Mouse (Mus musculus) cerebellum, adult 9-11 months (tissue): ENCODE data around the gene Gpd2.

Experiments used
- DNase-seq: peaks from one replicate; pipeline ENCODE4 v3.0.0; 2022

Gene Gpd2

DNA sequence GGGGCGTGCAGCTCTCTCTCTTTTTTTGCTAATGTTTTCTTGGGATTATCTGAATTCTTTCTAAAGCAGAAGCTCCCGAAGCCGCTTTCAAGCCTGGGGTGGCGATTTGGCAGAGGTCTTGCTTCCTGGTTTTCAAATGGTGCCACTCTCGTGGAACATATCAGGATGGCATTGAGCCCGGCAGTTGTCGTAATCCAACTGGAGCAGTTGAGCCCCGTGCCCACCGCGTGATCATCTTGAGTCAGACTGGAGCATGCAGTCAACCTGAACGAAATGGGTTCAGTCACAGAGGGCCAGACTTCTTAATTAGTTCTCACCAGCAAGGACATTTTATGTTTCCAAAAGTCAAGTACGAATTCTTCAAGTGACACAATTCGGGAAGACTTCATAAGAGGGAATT is 158.6 kb downstream of the Gpd2 start:
- no peak for DNase-seq

DNA sequence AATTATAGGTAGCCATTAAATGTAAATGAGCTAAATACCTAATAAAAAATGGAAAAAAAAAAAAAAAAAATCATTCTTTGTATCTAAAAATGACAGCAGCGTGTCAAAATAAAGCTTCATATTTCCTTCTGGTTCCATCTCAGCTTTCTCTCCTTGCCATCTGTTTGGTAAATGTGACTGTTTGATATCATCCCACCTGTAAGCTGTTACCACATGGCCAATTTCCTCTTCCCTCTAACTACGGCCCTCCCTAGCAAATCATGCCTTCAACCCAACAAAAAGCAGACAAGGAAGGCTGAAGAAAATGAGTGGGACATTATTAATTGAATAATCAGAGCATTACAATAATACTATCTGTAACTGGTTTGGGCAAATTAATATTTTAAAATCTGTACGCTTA is 160.3 kb downstream of the Gpd2 start:
- no peak for DNase-seq

DNA sequence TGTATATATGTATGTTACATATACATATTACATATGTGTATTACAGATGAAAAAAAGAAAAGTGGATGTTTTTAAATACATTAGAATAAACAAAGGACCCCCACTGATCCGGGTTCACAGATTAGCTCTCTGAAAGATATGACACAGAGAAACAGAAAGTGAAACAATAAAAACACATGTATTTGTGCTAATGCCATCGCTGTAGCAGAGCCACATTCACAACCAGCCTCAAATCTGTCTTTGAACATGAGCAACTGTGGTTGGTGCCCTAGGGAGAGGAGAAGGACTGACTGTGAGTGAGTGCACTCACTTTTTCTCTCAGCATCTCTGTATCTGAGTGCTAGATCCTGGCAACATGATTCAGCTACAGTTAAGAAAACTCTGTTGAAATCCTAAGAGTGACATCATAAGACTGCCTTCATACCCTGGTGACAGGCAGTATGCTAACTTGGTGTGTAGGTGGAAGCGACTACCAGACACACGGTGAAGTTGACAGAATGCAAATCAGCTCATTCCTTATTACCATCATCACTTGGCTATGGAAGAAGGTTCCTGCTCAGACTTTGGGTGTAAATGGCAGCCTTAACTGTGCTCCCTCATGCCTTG is 170.1 kb downstream of the Gpd2 start:
- no peak for DNase-seq

DNA sequence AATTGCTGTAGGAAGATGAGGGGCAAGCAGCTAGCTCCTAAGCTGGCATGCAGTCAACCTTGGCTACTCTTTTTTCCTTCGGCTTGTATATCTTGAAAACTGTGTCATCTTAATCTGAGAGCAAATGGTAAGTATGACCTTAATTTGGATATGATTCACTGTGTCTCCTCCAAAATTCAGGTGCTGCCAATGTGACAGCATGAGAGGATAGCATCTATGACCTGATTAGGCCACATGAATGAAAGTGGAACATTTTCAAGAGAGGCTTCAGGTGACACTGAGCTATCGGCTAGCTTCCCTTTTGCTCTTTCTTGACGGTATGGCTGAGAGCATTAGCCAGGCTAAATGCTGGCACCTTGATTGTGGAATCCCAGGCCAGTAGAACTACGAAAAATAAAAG is 171.0 kb downstream of the Gpd2 start:
- DNase-seq = peak; percentile 48

DNA sequence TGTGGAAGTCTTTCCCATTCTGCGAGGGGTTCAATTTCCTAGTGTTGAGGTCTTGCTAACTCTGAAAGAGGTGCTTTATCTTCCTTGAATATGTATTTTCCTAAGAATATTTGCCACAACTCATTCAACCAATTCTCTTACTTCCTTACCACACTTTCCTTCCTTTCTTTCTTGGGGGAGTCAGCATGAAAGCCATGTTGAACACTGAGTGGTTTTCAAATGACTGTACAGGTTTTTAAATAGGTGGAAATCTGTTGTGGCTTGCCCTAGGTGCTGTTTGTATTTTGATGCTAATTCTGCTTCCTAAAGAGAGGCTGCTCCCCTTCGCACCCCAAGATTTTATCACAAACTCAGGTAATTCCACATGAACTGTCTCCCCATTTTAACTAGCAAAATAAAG is 174.1 kb downstream of the Gpd2 start:
- no peak for DNase-seq

DNA sequence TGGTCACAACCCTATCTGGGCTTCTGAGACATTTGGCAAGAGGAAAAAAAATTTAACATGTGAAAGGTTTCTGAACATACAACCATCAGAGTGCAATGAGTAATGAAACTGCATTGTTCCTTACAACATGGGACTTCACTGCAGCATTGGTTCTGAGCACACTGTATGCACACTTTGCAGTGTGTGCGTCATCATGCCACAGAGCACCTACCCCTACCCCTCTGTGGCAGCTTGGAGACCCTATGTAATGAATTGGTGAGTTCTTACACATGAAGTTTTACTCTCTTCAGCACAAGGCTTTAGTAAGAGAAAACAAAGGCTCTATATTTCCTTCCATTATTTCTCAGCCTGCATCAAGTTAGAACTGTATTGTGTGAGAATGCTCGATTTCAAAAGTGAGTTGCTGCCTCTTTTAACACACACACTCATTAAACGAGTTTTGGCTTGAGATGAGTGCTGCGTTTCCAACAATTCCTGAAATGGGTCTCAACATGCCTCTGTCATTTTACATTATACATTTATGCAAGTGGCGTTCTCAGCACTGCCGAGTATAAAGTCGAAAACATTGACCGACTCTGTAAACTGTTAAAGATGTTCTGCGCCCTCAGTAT is 177.2 kb downstream of the Gpd2 start:
- DNase-seq = no peak

DNA sequence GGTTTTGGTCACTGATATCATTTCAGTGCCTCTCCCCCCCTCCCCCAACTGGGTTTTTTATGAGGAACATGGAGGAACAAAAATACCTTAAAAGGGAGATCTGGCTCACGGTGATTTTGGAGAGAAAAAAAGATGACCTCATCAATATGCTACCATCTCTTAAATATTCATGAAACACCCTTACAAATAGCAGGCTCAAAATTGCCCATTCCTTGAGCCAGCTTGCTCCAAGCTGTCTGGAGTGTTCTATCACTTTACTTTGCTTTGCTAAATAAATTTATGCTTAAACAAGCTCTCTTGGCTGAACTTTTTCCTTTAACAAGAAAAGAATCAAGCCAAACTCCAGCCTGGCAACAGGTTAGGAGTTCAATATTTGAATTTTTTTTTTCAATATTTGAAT is 179.3 kb downstream of the Gpd2 start:
- DNase-seq = no peak
